Mouse (Mus musculus): ENCODE measurements around the gene Cdc40.
"Not testable (repeated sequence)": the region's sequence is repeated elsewhere in the genome, so short reads cannot be mapped to it uniquely, and the experiment has no call there.

Cdc40 gene

DNA sequence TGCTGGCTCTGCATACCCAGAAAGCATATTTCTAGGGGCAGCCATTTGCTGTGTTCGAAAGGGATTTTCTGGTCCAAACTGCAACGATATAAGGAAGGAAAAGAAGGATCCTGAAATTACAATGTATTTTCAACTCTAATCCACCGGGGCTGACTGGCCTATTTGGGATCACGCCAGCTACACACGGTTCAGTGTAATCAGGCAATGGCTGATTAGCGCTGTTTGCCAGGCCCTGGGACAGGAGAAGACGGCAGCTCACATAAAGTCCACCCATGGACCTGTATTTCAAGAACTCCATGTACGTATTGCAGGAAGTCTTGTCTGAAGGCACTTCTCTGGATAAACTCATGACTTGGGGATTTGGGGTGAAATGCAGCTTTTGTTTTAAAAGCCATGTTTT, 25.5 kb downstream of the Cdc40 start:
- DNase-seq = no peak

DNA sequence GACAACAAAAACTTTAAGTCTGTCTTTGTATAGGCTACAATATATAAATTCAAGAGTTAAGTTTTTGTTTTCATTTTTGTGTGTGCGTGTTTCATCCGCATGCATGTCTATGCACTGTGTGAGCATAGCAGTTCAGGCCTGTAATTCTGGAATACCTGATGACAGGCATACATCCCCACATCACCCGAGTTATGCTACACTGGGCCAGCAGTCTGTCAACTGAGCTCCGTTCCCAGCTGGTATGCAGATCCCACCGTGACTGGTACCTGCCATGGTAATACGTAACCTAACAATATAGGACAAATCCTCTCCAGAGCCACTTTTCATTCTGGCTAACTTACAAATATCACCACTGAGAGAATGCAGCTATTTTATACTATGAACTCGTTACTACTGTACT, 26.4 kb downstream of the Cdc40 start:
- DNase-seq = no peak

DNA sequence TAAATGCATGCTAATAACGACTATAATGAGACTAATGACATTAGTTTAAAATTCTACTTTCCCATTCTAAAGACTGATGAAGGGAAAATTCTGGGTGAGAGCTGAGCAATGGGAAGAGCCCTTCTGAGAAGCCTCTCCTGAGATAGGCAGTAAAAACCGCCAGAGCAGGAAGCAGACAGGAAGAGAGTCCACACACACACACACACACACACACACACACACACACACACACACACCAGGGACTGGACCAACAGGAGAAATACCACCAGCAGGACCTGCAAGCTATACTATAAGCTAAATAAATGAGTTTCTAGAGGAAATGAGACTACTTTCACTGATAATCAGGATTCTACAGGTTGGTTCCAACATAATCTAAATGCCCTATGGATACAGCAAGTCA, 27.5 kb downstream of the Cdc40 start:
- no peak for DNase-seq

DNA sequence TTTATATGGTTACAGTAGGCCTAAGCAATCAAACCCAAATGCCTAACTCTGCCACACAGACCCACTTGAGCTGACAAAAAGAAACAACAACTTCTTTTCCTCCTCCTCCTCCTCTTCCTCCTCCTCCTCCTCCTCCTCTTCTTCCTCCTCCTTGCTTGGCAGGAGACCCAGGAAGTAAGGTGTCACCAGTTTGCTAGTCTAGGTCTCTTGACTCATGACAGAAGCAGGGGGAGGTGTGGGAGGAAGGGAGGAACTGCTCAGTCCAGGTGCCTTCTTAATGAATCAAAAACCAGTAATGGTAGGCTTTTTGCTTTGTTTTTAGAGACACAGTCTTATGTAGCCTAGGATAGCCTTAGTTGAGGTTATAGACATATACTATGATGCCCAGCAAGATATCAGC, 32.0 kb downstream of the Cdc40 start:
- no peak for DNase-seq

DNA sequence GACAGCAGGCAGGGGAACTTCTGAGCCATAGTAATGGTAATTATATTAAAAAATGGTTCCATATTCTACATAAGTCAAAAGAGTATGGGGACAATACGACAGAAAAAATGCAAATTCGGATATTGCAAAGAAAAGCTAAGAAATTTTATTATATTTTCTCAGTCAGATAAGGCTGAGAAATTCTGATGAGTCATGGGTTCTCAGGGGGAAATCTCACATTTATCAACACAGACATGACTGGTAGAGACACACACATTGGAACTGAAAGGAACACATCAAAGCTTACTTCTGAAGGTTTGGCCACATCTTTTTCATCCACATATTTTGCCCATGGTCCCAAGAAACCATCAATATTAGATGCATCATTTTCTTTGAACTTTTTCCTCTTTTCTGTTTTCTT, 32.5 kb downstream of the Cdc40 start:
- DNase-seq = no peak

DNA sequence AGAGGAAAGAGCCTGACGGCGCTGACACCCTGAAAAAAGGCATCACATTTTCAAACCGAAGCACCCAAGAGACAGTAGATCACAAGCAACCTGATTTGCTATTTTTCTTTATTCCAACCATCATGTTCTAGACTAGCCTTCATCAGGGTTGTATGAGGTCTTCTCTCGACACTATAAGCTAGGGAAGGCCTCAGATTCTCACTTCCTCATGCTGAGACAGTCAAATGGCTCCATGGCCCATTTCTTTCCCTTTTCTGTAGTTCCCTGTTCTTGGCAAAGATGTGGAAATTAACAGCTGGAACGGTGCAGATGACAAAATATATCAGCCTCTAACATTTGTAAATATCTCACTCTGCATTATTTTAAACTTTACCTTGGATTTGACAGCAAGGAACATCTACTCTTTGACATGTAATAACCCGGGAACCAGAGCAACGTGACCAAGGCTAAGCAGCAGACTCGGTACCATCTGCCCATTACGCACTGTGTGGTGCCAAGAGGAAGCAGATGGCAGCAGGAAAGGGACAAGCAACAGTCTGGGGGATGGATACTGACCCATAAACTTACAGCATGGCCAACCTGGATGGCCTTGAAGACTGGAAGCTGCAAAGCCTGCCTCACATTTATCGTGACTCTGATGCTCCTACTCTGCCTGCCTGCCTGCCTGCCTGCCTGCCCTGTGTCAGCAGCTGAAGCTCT, 35.8 kb downstream of the Cdc40 start:
- DNase-seq = no peak

DNA sequence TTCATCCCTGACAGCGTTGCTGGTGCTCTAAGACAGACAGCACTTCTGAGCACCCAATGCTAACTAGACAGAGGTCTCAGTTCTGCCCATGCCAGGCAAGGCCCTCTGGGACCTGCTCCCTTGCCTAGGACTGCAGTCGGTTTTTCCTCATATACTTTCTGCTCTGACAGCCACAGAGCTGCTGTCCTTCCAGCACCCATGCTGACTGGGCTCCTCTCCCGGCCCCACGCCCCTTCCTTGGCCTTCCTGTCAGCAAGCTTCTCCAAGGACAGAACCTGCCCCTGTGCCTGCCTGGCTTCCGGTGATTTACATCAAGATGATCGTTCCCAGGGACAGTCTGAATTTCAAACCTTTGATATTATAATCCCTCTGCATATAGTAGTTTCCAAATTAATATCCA, 37.5 kb downstream of the Cdc40 start:
- DNase-seq = no peak

DNA sequence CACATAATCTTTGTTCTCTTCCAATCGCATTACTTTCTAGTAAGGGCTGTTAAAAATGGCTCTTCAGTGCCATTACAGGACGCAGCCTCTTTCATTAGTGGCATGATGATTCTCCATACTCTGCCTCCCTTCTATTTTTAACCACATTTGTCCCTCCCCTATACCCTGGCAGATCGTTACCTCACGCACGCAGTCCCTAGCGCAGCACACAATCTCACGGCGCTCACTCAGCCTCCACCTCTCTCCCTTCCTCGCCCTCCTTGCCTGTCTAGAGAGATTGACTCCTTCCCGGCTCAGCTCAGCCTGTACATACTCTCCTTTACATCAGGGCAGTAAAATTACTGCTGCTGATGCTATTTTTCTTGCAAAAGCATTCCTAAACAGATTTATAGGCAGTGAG, 38.6 kb downstream of the Cdc40 start:
- no peak for DNase-seq

DNA sequence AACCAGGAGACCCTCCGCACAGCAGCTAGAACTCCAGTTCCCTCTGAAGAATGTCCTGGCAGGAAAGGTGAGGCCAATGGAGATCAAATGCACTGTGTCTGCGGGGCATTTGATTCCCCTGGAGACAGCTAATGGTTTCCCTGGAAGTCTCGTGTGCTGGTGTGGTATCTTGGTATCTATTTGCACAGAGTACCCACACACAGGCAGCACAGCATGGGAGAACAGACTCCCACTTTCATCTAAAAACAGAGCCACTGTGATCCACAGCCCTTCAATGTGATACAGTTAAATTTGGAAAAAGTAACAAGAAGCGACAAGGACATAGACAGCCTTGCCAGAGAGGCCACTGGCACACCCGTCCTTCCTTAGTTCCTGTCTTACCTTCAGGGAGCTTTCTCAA, 39.3 kb downstream of the Cdc40 start:
- no peak for DNase-seq

DNA sequence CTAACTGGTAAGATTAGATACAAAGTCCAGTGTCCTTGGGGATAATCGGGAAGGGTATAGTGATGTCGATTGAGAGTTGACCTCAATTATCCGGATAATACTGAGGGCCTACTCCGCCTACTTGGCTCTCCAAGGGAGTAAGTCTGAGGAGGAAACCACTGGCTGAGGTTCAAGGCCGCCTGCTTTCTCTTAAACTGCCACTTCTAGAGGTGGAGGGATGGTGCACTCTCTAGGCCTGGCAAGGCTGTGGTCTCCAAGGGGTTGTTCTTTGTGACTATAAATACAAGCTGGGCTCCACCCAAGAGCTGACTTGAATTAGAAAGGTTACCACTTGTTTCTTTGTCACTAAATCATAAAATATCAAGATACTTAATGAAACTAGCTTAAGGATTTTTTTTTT, 43.0 kb downstream of the Cdc40 start:
- DNase-seq = no peak

DNA sequence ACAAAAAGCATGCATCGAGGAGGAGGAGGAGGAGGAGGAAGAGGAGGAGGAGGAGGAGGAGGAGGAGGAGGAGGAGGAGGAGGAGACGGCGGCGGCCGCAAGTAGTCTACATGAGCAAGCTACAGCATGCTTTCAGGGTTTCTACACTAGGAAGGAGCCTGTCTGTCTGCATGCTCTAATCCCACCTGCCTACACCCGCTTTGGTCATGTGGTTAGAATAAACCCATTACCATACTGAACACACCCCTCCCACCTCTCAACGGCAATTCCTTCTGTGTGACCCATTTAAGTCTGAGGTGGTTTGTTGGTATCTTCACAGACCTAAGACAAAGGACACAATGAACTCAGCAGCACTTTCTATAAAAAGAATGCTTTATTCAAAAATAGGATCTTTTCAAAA, 51.8 kb downstream of the Cdc40 start:
- no peak for DNase-seq

DNA sequence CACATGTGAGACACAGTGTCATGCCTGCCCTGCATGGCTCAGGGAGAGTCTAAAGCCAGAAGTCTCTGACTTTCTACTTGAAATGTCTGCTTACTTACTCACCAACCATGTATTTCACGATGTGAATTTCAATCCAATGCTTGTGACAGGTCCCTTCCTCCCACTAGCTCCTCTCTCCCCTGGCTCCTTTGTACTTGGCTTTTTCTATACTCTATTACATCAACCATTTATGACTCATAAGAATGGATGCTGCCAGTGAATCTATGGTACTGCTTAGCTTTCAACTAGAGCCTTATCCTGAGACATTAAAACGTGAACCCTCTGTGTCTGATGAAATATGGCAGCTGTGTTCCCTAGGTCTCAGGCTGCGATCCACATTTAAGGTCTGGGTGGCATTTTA, 52.8 kb downstream of the Cdc40 start:
- DNase-seq = no peak

DNA sequence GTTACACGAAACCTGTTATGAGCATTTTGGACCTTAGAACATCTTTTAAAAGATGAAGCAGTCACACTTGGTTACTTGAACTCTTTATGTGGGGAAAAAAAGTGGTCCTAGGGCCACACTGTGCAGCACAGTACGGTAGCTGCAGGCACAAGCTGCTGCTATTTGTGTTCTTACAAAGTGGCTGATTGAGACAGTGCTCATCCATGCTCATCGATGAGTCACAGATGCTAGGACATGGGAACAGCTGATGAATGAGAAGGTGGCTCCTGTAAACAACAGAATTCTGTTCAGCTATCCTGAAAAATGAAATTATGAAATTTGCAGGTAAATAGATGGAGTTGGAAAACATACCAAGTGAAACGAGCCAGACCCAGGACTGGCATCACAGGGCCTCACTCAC, 55.4 kb downstream of the Cdc40 start:
- no peak for DNase-seq

DNA sequence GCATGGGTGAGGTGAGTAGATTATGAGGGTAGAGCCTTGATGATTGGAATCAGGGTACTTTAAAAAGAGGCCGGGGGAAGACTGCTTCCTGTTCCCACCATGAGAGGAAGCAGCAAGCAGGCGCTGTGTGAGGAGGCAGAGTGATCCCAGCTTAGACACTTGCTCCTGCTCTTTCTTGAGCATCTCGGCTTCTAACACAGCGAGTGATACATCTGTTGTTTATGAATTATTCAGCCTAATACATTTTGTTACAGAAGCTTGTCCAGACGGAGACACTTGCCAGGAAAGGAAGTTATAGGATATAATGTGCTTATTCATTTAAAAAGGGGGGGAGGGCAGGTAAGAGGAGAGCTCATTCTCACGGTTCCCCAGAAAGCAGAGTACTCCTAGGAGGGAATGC, 57.2 kb downstream of the Cdc40 start:
- DNase-seq = no peak

DNA sequence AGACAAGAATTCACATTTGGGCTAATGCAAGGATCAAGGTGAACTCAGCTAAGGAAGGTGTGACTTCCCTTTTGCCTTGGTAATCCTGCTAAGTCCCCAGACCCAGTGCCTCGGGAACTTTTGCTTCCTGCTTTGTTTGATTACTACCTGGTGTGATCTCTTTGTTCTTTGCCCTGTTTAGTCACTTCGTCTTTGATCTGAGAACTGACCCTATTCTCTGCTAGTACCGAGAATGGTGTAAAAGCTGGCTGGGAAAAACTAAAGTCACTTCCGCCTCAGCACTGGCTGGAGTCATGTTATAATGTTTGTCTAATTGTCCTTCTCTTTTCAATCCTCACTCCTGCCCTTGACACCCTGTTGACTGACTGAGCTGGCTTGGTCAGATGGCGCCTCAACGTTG, 66.6 kb downstream of the Cdc40 start:
- DNase-seq = no peak

DNA sequence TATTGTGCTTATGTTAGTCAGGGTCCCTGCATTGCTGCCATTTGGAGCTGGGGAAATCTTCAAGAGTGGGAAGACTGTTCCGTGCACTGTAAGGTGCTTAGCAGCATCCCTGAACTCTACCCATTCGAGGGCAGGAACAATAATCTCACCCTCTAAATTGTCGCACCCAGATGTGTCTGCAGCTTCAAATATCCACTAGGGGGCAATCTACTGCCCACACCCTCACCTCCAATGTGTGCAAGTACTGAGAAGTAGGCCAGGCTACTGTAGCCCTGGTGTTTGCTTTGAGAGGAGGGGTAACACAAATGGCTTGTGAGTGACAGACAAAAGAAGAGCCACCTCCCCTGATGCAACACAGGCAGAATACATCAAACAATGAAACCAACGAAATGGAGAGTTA, 69.5 kb downstream of the Cdc40 start:
- DNase-seq = no peak

DNA sequence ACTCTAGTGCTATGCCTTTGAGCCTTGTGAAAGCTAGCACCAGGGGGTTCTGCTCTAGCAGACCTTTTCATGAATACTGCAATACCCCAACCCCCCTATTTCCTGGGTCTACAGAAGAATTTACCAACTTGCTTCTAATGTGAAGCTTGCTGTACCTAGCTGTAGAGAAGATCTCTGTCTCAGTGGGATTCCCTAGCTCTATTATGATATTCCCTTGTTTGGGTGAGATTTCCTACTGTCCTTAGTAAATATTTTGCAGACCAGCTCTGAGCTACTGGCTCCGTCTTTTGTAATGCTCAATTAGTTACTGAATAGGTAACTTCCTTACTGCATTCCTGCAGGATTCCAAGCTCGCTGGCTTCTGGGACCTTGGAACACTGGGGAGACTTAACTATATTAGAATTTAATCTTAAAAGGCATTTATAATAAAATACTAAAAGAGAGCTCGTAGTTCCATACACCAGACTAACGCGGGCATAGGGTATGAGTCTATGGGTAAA, 73.7 kb downstream of the Cdc40 start:
- not testable (repeated sequence) for DNase-seq

DNA sequence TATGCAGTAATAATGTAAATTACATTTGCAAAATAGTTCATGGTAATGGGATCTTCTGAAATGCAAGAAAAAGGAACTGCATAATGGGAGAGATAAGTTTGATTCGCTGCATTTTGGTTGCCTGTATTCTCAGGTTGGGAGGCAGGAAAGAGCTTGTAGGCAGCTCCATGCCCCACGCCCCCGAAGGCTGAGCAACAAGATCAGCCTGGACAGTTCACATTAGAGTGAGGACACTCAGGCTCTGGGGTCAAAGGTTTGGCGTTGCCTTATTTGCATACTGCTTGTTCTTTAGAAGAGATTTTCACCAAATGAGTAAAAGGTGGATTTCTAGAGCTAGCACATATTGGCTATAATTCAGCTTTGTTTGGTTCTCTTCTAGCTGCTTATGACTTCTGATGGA, 76.9 kb downstream of the Cdc40 start:
- DNase-seq = no peak

DNA sequence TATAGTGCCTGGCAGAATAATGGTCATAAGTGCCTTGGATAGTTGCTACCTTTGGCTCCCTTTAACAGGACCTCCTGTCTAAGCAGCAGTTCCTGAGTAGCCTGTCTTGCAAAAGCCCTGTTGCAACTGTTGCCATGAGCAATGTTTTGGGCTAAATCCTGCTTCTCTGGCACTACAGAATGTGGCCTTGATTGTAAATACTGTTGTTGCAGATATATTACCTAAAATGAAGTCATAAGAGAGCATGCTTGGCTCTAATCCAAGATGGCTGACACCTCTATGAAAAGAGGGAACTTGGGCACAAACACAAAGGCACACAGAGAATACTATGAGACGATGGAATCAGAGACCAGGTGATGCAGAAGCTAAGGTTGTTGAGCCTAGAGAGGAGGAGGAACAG, 77.9 kb downstream of the Cdc40 start:
- DNase-seq = no peak

DNA sequence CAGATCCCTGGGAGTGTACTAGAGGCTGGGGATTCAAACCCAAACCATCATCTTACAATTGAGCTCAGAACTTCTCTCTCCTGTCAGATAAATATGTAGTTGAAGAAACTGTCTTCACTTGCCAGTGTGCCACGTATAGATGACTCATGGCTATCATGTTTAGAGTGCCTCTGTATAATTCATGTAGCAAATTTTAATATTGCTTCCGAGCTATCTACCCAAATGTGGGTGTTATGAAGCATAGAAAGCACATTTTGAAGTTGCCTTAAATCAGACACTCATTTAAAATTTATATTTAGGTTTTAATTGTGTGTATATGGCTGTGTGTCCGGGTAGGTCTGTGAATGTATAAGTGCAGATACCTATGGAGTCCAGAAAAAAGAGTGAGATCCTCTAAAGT, 91.0 kb downstream of the Cdc40 start:
- no peak for DNase-seq

DNA sequence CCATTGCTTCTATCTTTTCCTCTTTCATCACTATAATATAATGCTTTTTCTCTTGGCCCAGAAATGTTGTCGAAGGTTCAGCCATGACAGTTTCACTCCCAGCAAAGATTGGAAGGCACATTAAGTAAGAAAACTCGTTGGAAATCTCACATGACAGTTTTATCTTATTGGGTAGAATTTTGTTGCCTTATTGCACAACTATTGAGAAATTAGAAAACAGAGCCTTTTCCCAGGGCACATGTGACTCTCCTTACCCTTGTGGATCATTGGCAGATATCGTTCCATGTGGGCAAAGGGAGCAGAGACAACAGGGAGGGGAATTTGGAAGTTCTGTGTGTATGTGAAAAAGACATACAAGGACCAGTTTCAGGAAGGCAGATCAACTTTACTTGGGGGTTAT, 92.7 kb downstream of the Cdc40 start:
- no peak for DNase-seq
